Mouse (Mus musculus) adrenal gland, postnatal 36 days (tissue): ENCODE data around the gene Egfl8. TPM values are rescaled to one million over a fixed set of nuclear protein-coding genes. Genes with fewer than 3 reads are reported as not detected.

Experiments used
- DNase-seq, 2 experiments: peaks; one replicate each; pipeline ENCODE4 v3.0.0; 2021; ENCODE audit warnings: mixed read lengths in 1 of 2
- total RNA-seq, 2 experiments: library from RNA; stranded (reverse); gene quantifications; 2 replicates each; pipeline ENCODE4 v1.2.3; 2021

Egfl8 gene
- total RNA-seq, 2 experiments from 2014 or later, result 2.9 to 4.6 TPM

DNA sequence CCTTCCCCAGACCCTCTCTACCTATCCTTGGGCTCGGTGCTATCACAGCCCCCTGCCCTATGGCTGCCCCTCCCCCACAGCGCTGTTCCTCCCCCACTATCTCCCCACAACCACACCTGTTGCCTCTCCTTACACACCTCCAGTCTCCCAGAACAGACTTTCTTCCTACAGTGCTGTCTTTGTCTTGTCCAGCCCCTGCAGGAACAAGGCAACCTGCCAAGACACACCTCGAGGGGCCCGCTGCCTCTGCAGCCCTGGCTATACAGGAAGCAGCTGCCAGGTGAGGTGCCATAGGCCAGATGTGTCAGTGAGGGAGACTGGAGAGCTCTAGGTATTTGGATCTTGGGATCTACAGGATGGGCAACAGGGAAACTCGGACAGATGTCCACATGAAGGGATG is 39.2 kb downstream of the Egfl8 start:
- no peak for DNase-seq

DNA sequence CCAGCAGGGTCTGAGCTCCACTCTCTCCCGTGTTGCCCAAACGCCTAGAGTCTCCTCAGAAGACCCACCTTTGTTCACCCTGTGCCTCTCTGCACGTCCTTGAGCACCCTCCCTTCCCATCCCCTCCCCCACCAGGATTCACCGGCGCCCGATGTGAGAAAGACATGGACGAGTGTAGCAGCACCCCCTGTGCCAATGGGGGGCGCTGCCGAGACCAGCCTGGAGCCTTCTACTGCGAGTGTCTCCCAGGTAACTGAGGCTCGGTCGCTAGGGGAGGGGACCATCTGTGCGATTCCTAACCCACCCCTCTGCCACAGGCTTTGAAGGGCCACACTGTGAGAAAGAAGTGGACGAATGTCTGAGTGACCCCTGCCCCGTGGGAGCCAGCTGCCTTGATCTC is 43.4 kb downstream of the Egfl8 start:
- DNase-seq, result no peak

DNA sequence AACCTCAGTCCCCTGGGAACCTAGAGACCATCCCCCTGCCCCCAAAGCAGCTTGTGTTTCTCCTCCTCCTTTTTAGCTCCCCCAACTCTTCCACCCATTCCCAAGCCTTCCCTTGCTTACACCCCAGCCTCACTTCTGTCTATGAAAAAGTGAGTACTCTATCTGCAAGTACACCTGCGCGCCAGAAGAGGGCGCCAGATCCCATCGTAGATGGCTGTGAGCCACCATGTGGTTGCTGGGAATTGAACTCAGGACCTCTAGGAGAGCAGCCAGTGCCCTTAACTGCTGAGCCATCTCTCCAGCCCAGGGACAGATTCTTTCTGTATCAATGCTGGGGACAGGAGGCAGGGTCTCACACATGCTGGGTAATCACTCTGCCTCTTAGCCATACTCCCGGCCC is 43.9 kb downstream of the Egfl8 start:
- DNase-seq, result no peak

DNA sequence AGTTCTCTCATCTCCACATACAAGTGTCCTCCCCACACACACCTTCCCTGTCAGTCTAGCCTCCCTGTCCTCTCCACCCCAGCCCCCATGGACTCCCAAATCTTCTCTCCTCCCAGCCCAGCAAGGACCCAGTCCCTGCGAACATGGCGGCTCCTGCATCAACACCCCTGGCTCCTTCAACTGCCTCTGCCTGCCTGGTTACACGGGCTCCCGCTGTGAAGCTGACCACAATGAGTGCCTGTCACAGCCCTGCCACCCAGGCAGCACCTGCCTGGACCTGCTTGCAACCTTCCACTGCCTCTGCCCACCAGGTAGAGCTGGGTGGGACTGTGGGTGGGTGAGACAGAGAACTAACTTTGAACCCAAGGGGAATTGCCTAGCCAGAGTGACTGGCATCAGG is 45.9 kb downstream of the Egfl8 start:
- DNase-seq, result no peak

DNA sequence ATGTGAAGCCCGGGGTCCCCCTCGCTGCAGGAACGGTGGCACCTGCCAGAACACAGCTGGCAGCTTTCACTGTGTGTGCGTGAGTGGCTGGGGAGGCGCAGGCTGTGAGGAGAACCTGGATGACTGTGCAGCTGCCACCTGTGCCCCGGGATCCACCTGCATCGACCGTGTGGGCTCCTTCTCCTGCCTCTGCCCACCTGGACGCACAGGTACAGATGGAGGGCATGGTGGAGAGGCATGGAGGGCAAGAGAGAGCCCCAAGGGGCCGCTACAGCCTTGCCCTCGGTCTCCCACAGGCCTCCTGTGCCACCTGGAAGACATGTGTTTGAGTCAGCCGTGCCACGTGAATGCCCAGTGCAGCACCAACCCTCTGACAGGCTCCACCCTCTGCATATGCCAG is 47.4 kb downstream of the Egfl8 start:
- no peak for DNase-seq

DNA sequence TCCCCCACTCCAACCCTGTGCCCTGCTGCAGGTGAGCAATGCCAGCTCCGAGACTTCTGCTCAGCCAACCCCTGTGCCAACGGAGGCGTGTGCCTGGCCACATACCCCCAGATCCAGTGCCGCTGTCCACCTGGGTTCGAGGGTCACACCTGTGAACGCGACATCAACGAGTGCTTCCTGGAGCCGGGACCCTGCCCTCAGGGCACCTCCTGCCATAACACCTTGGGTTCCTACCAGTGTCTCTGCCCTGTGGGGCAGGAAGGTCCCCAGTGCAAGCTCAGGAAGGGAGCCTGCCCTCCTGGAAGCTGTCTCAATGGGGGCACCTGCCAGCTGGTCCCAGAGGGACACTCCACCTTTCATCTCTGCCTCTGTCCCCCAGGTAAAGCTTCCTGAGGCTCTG is 48.5 kb downstream of the Egfl8 start:
- DNase-seq, result no peak

DNA sequence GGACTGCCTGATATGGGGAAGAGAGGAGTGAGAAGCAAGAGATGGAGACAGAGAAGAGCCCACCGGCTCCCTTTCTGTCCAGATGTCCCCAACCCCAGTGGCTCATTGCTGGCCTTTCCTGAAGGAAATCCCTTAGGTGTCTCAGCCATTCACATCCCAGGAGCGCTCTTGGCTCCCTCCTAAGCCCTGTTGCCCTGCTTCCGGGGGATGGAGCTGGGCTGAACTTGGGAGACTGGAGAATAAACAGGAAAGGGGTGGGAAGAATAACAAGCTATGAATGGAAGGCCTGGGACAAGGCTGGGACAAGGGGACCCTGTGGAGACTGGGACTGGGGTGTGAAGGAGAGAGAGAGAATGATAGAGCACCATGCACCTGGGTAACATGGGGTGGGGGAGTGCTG is 51.0 kb downstream of the Egfl8 start:
- peak; percentile 51 to 55 for DNase-seq

DNA sequence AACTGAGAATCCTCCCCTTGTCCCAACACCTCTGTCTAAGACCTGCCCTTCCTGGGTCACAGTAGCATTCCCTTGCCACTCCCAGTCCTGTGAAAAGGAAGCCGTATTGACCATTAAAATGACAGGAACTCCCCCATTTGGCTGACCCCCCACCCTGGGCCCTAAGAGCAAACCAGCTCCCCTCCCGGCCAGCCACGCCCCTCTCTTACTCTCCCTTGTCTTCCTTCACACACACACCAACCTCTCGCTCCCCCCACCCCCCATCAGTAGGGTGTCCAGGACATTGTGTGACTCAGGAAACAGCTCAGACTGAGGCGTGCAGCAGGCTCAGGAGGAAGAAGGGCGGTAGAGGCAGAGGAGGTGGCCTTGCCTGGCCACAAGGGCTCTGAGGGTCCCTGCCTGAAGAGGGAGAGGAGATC is 51.8 kb downstream of the Egfl8 start, which contains the start of gene Notch4:
Notch4 (plus strand) TSS at position 266 of the 419 bp plus-strand sequence.
- DNase-seq, result peak; percentile 49 to 75

DNA sequence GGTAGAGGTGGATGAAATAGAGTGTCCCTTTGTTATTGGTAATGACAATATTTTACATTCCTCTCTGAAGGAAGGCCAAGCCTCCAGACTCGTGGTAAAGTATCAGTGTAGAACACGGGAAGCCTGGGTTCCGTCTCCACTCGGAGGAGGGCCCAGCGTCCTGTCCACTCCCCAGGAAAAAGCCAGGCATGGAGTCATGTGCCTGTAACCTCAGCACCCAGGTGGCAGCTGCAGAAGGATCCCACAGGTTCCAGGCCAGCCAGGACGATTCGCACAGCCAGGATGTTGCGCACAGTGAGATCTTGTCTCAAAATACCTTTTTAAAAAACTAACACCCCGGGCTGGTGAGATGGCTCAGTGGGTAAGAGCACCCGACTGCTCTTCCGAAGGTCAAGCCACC is 52.4 kb downstream of the Egfl8 start:
- DNase-seq, result no peak

Other genes starting within 250 kb of the Egfl8 start
- not detected for gene Btnl1, start 238.8 kb downstream of the Egfl8 start, total RNA-seq
- gene BC051142, start 217.2 kb downstream of the Egfl8 start, total RNA-seq, result 1 to 10 TPM; 1.2 to 1.8 TPM
- gene Btnl4, start 138.7 kb downstream of the Egfl8 start, total RNA-seq, result not detected
- gene Btnl6, start 98.6 kb downstream of the Egfl8 start, total RNA-seq, result not detected
- 10 to 100 TPM; 20.1 to 37.0 TPM for gene Notch4, start 51.7 kb downstream of the Egfl8 start, total RNA-seq
- gene Gpsm3, start 26.2 kb downstream of the Egfl8 start, total RNA-seq, result 1 to 10 TPM; 5.2 to 6.2 TPM
- 10 to 100 TPM; 34.7 to 41.4 TPM for gene Pbx2, start 24.7 kb downstream of the Egfl8 start, total RNA-seq
- gene Ager, start 18.1 kb downstream of the Egfl8 start, total RNA-seq, result under 1 TPM; 0.82 to 0.99 TPM
- 10 to 100 TPM; 67.7 to 86.5 TPM for gene Rnf5, start 12.3 kb downstream of the Egfl8 start, total RNA-seq
- gene Agpat1, start 11.7 kb downstream of the Egfl8 start, total RNA-seq, result 100 to 1,000 TPM in 1 of 2 experiments, 10 to 100 TPM in 1; 99.4 to 109 TPM
- 10 to 100 TPM; 57.8 to 70.0 TPM for gene Ppt2, start 12.5 kb upstream of the Egfl8 start, total RNA-seq
- gene Prrt1, start 13.6 kb upstream of the Egfl8 start, total RNA-seq, result 10 to 100 TPM in 1 of 2 experiments, 1 to 10 TPM in 1; 5.0 to 14.3 TPM
- gene Fkbpl, start 28.8 kb upstream of the Egfl8 start, total RNA-seq, result 10 to 100 TPM; 12.7 to 15.8 TPM
- gene Atf6b, start 31.2 kb upstream of the Egfl8 start, total RNA-seq, result 10 to 100 TPM; 45.7 to 58.8 TPM
- 10 to 100 TPM; 26.9 to 34.3 TPM for gene Tnxb, start 54.6 kb upstream of the Egfl8 start, total RNA-seq
- 100 to 1,000 TPM; 140 to 152 TPM for gene C4b, start 127.9 kb upstream of the Egfl8 start, total RNA-seq
- gene Cyp21a1, start 188.6 kb upstream of the Egfl8 start, total RNA-seq, result 1,000 to 10,000 TPM; 6,006 to 9,312 TPM
- gene Stk19, start 221.0 kb upstream of the Egfl8 start, total RNA-seq, result 10 to 100 TPM; 35.8 to 57.5 TPM
- gene Dxo, start 221.0 kb upstream of the Egfl8 start, total RNA-seq, result 10 to 100 TPM; 66.9 to 67.3 TPM
- 10 to 100 TPM; 59.5 to 59.9 TPM for gene Skiv2l, start 234.2 kb upstream of the Egfl8 start, total RNA-seq
- gene Nelfe, start 234.4 kb upstream of the Egfl8 start, total RNA-seq, result 10 to 100 TPM; 52.6 to 53.4 TPM
- 10 to 100 TPM; 11.4 to 20.9 TPM for gene Cfb, start 246.5 kb upstream of the Egfl8 start, total RNA-seq